Mouse (Mus musculus) liver, postnatal 0 days (tissue): ENCODE data around the gene Olfr1383.

Experiments used
- CTCF ChIP-seq: sonication (generic); IDR thresholded peaks from 2 replicates; pipeline ENCODE4 v1.5.1; 2016; ENCODE audit warnings: antibody characterized with exemption, low read depth
- EP300 ChIP-seq: IDR thresholded peaks from 2 replicates; pipeline ENCODE4 v1.6.1; 2016; ENCODE audit warnings: antibody characterized with exemption, low read depth, mild to moderate bottlenecking

- TF ChIP-seq CTCF: no peak
- TF ChIP-seq EP300: no peak
Measured at GRCm38 (mm10) chr11:49527947-49528346, 8.5 kb downstream of the Olfr1383 start, which contains the start of gene Olfr1382.
